Mouse (Mus musculus): ENCODE data around the gene Fam25c.
"Not testable (repeated sequence)": the region's sequence is repeated elsewhere in the genome, so short reads cannot be mapped to it uniquely, and the experiment has no call there.

The Fam25c gene

DNA sequence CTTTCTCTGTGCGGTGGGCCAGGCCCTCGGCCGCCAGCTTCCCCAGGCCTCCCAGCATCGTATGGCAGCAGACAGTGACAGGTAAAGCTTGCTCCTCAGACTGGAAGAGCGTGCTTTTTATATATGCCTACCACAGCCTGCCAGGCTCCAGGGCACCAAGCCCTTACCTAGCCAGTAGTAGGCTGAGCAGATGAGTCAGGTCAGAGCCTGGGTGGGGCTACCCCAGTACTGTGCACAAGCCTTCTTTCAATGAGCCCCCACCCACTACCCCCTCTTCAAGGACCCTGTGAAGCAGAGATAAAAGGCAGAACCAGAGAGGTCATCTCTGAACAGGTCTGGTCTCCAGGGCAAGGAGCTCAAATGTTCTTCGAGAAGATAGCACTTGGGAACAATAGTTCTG lies at the start of gene Fam25c:
Fam25c (minus strand) TSS at position 133 of the 400 bp plus-strand sequence.
- DNase-seq (ENCODE audit: low spot score), result no peak

DNA sequence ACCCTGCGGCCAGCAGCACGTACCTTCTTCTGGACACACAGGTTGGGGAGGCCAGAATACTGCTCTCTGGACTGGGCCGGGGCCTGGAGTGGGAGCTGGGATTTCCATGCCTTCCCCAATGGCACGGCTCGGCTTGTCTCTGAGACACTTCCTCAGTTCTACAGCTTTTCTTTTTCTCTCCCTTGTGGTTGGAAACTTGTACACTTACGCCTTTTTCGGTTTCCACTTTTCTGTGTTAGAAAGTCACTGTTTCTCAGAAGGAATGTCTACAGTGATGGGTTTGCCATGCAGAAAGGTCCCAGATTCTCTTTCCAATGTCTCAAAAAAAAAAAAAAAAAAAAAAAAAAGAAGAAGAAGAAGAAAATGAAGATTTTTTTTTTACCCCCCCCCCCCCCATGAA lies 48.2 kb upstream of the Fam25c start:
- no peak for DNase-seq (ENCODE audit: low spot score)

DNA sequence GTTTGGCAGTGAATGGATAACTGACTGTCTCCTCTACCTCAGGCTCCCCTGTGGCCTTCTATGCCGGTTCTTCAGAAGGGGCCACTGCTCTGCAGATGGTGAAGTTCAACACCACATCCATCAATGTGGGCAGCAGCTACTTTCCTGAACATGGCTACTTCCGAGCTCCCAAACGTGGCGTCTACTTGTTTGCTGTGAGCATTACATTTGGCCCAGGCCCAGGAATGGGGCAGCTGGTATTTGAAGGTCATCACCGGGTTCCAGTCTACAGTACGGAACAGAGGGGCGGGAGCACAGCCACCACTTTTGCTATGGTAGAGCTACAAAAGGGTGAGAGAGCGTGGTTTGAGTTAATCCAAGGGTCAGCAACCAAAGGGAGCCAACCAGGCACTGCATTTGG lies 47.6 kb upstream of the Fam25c start:
- no peak for DNase-seq (ENCODE audit: low spot score)

GRCm38 (mm10) chr14:34401135-34401534 lies 45.9 kb upstream of the Fam25c start:
- peak; percentile 93 for DNase-seq (ENCODE audit: low spot score)

- no peak for DNase-seq (ENCODE audit: low spot score)
These were observed 44.8 kb upstream of the Fam25c start for GRCm38 (mm10) chr14:34400021-34400420.

DNA sequence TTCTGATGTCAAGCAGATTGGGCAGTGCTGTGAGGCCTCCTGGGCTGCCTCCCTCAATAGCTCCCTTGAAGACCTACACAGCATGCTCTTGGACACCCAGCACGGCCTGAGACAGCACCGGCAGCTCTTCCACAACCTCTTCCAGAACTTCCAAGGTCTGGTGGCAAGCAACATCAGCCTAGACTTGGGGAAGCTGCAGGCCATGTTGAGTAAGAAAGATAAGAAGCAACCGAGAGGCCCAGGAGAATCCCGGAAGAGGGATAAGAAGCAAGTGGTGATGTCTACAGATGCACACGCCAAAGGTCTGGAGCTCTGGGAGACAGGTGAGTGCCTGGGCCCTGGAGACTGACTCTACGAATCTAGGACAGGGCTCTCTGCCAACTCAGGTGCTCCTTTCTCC lies 44.1 kb upstream of the Fam25c start:
- DNase-seq (ENCODE audit: low spot score), result no peak

- no peak for DNase-seq (ENCODE audit: low spot score)
These were observed 43.7 kb upstream of the Fam25c start for GRCm38 (mm10) chr14:34398901-34399300.

- DNase-seq (ENCODE audit: low spot score), result peak; percentile 54
These were observed 42.6 kb upstream of the Fam25c start for GRCm38 (mm10) chr14:34397871-34398270.

GRCm38 (mm10) chr14:34393295-34393694 lies 38.1 kb upstream of the Fam25c start:
- no peak for DNase-seq (ENCODE audit: low spot score)

- DNase-seq (ENCODE audit: low spot score), result no peak
These were observed 27.9 kb upstream of the Fam25c start for GRCm38 (mm10) chr14:34382921-34383704.

DNA sequence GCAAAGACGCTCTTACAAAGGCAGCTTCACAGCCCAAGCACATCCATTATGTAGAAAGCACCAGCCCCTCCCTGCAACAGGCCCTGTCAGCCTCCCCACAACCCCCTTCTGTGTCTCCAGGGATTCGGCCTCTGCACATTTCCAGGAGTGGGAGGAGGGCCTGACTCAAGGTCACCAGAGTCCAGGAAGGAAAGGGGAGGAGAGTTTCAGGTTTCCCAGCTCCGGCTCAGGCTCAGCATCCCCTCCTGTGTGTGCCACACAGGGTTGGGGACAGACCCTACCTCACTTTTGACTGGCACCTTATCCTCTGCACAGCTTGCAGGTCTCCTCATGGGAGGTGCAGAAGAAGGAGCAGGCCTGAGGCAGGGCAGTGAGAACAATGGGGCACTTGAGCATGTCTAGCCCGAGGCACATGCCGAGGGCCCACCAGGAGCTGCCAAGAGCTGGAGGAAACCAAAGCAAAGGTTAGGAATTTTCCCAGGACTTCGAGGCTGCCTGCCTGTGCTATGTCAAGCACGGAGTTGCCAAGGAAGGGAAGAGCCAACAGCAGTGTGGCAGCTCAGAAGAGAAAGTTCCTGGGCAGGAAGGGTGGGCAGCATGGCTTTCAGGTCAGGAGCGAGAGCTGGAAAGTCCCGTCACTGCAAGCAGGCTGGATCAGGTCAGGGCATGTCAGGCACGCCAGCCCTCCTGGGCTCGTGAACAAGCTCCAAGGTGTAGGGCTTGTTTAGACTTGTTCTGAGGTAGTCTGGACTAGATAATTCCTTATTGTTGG lies 23.5 kb upstream of the Fam25c start:
- peak; percentile 94 for DNase-seq (ENCODE audit: low spot score)

DNA sequence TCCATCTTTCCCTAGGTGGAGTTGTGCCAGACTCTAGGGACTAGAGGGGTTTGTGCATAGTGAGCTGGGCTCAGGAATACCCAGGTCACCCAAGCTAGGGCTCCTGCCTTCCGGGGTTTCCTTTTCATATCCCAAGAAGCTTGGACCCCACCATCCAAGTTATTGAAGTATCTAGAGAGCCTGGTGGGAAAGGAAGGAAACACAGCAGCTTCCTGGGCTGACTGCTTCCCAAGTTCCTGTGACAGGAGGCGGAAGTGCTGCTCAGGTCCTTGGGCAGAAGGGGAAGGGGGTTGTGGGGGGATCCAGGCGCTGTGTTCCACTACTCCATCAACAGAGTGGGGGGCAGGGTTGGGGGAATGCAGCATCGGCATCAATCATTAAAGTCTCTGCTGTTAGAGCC lies 21.9 kb upstream of the Fam25c start:
- DNase-seq (ENCODE audit: low spot score), result no peak

GRCm38 (mm10) chr14:34375941-34376340 lies 20.7 kb upstream of the Fam25c start:
- peak; percentile 66 for DNase-seq (ENCODE audit: low spot score)

GRCm38 (mm10) chr14:34375415-34375904 lies 20.2 kb upstream of the Fam25c start, which contains the start of gene Mmrn2:
Gene Mmrn2, plus strand, starts transcription at chr14:34375465.
- no peak for DNase-seq (ENCODE audit: low spot score)

DNA sequence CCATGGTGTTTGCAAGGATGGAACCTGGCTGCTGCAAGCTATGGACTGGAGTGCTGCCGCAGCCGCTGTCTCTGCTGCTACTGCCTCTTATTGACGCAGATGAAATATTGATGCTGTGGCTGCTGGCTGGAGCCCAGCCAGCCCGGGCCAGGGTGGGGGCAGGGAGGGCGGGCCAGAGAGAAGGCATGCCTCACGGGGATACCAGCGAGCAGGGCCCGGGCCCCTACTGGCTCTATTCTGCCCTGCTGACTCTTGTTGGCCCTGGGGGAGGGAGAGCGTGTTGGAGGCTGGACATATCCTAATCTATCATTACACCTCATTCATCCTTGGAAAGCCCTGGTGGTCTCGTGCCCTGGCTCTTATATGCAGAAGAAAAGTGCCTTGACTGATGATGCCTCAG lies 19.3 kb upstream of the Fam25c start, which contains the start of gene Sncg:
Sncg (minus strand) TSS at position 213 of the 400 bp plus-strand sequence.
- DNase-seq (ENCODE audit: low spot score), result no peak

GRCm38 (mm10) chr14:34373581-34373980 lies 18.3 kb upstream of the Fam25c start:
- no peak for DNase-seq (ENCODE audit: low spot score)

DNA sequence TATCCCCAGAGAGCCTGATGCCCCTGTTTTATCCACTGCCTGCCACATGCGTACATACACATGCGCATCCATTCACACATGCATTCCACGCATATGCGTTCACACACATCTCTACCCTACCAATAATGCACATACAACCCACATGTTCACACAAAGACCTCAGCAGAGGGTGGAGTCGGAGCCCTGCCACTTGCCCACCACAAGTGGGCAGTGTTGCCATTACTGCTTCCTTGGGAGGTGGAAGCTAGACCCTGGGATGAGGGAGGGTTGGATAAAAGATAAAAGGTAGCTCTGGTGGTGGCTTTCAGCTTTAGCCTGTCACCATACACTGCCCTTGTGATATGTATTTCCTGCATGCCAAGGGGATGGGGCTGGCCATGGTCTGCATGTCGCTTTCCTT lies 17.4 kb upstream of the Fam25c start:
- DNase-seq (ENCODE audit: low spot score), result peak; percentile 50

GRCm38 (mm10) chr14:34371763-34372162 lies 16.5 kb upstream of the Fam25c start:
- DNase-seq (ENCODE audit: low spot score), result no peak

- DNase-seq (ENCODE audit: low spot score), result no peak
These were observed 15.7 kb upstream of the Fam25c start for GRCm38 (mm10) chr14:34370921-34371320.

GRCm38 (mm10) chr14:34370203-34370602 lies 15.0 kb upstream of the Fam25c start:
- peak; percentile 64 for DNase-seq (ENCODE audit: low spot score)

GRCm38 (mm10) chr14:34365147-34365507 lies 9.9 kb upstream of the Fam25c start:
- no peak for DNase-seq (ENCODE audit: low spot score)

DNA sequence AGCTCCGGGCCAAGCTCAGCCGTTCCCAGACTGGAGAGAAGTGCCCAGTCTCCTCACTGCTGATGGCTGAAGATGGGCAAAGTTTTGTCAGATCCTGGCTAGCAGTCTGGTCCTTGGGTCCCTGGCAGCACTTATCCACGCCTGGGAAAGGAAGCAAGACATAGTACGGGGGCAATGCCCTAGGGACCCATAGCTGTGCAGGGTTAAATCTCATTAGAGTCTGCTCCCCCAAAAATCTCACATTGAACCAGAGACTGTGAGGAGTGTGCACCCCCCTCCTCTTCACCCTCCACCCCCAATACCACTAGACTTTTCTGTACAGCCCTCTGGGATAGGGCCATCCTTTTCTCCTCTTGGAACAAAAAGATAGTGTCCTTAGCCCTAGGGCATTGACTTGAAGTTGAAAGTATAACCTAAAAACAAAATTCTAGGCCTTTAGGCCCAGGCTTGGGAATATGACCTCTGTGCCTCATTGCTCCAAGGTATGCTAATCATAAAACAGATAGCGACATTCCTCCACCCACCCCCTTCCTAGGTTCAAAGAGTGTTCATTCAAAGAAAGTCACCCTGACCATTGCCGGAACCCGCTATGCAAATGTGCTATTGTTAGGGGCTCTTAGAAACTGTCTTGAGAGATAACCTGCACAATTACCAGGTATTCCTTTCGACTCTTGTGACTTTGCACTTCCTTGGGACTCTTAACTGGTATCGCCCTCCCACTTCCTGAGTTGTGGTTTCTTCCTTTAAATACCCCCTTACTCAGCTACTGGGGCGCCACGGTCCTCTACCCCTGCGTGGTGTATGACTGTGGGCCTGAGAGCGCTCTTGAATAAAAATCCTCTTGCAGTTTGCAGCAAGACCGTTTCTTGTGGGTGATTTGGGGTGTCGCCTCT lies 9.3 kb upstream of the Fam25c start:
- not testable (repeated sequence) for DNase-seq (ENCODE audit: low spot score)
